Mouse (Mus musculus) lung, postnatal 0 days (tissue): ENCODE data around the gene Nell1.

ENCODE experiments used
- CTCF ChIP-seq: IDR thresholded peaks from 2 replicates; pipeline ENCODE4 v1.5.1; 2016; ENCODE audit warnings: antibody characterized with exemption, mild to moderate bottlenecking
- EP300 ChIP-seq: IDR thresholded peaks from 2 replicates; pipeline ENCODE4 v1.6.1; 2016; ENCODE audit warnings: antibody characterized with exemption, mild to moderate bottlenecking, control low read depth

DNA sequence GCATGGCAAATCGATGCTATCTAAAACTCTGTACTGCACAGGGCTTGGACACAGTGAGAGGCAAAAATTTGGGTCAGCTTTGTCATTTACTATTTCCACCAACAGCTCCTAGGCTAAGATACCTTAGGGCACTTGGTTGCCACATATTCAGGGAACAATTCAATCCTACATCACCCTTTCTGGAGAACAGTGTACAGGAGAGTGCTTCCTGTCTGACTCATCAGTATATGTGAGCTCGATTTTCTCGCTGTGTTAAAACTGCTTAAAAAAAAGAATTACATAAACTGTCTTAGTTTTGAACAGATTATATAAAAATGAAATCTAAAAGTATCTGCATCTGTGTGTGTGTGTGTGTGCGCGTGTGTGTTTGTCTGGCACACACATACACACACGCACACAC lies 211.6 kb downstream of the Nell1 start:
- TF ChIP-seq CTCF = no peak
- no peak for TF ChIP-seq EP300
